Mouse (Mus musculus) C2C12 (cell line): ENCODE results near the gene Cep85l.

ENCODE experiments used
- CEBPB ChIP-seq: IDR thresholded peaks from one replicate; pipeline ENCODE4 v1.6.1; 2011; ENCODE audit warnings: low read depth, mild to moderate bottlenecking, control low read depth, moderate library complexity
- CTCF ChIP-seq: IDR thresholded peaks from one replicate; pipeline ENCODE4 v1.5.1; 2011; ENCODE audit not compliant: control insufficient read depth, insufficient read depth, insufficient read length
- USF1 ChIP-seq: IDR thresholded peaks from one replicate; pipeline ENCODE4 v1.6.1; 2011; ENCODE audit warnings: low read depth, mild to moderate bottlenecking, control low read depth, moderate library complexity

GRCm38 (mm10) chr10:53359016-53359415 lies 20.7 kb downstream of the Cep85l start:
- TF ChIP-seq CTCF (no peak), CEBPB (no peak), USF1 (no peak)
